Mouse (Mus musculus): ENCODE measurements at regions not wholly inside any gene's neighbourhood (a gene's known extent, or its start where the extent isn't known, plus 50 kb on each side); places are given as distances from the start of the nearest gene placed in this dataset.

DNA sequence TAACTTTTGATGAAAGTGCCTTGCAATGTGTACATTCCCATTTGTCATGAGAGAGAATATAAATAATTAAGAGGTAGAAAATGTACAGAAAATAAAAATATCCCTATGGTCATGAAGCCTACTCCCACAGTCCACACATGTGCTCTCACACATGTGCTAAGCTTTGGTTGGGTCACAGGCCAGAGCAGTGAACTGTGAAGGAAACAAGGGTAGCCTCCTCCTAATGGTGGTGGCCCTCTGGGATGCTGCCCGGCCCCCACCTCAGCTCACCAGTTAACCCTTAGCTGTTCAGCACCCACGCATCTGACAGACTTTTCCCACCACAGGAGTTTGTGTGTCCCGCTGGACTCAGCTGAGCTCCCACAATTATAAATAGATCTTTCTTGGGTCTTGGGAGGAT is 157.6 kb upstream of the Ttc29 start:
- Histone ChIP-seq H3K36me3 (ENCODE audit: control insufficient read depth, insufficient read depth, low read length) (no peaks in the 10 kb centered on the region), H3K4me2 (ENCODE audit: low read depth, low read length) (no peak overlapping the region), H3K4me1 (ENCODE audit: control insufficient read depth, insufficient read depth, low read length) (no peaks in the 10 kb centered on the region; the same call in 1 of the 2 replicates), H3K9me3 (ENCODE audit: control insufficient read depth, low read length) (no peaks in the 10 kb centered on the region), H3K9ac (ENCODE audit: low read depth, low read length) (no peak overlapping the region), H3K4me3 (ENCODE audit: low read depth, low read length) (no peak overlapping the region), H3K27ac (replicated peaks; ENCODE audit: low read depth, low read length) (no peak overlapping the region), H3K27me3 (replicated peaks; ENCODE audit: control insufficient read depth, insufficient read depth, low read length) (no peaks in the 10 kb centered on the region)
- ATAC-seq (ENCODE audit: low read depth) = no peak
- no peak for DNase-seq (ENCODE audit: low spot score)
- 52% methylated on average over 3 of the region's 3 CpGs for WGBS

GRCm38 (mm10) chr8:78057357-78057756 is 155.7 kb upstream of the Ttc29 start:
- Histone ChIP-seq H3K27ac (replicated peaks; ENCODE audit: low read depth, low read length) (no peak overlapping the region), H3K4me3 (ENCODE audit: low read depth, low read length) (no peak overlapping the region), H3K9ac (ENCODE audit: low read depth, low read length) (no peak overlapping the region), H3K9me3 (ENCODE audit: control insufficient read depth, low read length) (no peaks in the 10 kb centered on the region), H3K36me3 (ENCODE audit: control insufficient read depth, insufficient read depth, low read length) (no peaks in the 10 kb centered on the region), H3K4me1 (ENCODE audit: control insufficient read depth, insufficient read depth, low read length) (no peaks in the 10 kb centered on the region; the same call in 1 of the 2 replicates), H3K27me3 (replicated peaks; ENCODE audit: control insufficient read depth, insufficient read depth, low read length) (no peaks in the 10 kb centered on the region), H3K4me2 (ENCODE audit: low read depth, low read length) (no peak overlapping the region)
- no peak; the same call in 1 of the 2 replicates for ATAC-seq (ENCODE audit: low read depth)
- 40% methylated on average over 4 of the region's 4 CpGs for WGBS
- peak; percentile 70 for DNase-seq (ENCODE audit: low spot score)

DNA sequence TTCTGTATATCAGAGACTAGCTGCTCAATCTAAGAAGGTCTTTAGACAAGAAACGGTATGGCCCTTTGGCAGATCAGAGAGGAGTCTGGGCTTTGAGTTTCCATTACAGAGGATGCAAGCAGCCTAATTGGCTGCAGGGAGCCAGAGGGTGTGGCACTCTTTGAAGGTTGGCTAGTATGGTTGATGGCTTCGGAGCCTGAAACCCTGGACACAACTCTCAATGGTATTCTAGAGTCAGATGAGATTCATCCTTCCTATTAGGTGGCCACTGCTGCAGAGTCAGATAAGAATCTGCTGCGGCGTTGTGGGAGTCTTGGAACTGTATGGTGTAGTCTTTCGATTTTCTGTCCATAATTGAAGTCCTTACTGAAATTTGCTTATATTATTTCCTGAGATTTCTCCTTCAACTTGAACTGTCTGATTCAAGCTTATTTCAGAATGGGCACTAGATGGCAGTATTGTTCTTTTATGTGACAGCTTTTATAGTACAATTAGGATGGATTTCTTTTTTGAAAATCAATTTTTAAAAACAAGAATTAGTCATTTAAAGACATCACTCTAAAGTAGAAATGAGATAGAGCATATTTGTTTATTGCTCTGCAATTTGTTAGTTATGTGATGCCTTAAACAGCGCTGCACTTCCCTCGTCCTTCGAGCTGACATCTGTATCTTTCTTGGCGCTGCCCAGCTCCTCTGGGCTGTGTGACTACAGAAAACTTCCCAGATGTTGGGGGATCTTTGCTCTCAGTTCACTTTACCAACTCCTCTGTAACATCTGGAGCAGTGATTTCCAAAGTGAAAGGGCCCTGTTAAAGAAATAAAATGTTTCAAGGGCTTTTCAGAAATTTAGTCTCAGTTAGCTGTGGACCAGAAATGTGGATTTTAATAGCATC is 151.0 kb upstream of the Ttc29 start:
- Histone ChIP-seq H3K4me1 (ENCODE audit: control insufficient read depth, insufficient read depth, low read length) (peaks cover 10% of the 10 kb centered on the region; the same call in 1 of the 2 replicates), H3K9ac (ENCODE audit: low read depth, low read length) (no peak overlapping the region), H3K4me3 (ENCODE audit: low read depth, low read length) (no peak overlapping the region), H3K27ac (replicated peaks; ENCODE audit: low read depth, low read length) (peak overlapping the region; percentile 54; the same call in 1 of the 2 replicates), H3K27me3 (replicated peaks; ENCODE audit: control insufficient read depth, insufficient read depth, low read length) (peaks cover under 1% of the 10 kb centered on the region; the same call in 1 of the 2 replicates), H3K9me3 (ENCODE audit: control insufficient read depth, low read length) (no peaks in the 10 kb centered on the region), H3K36me3 (ENCODE audit: control insufficient read depth, insufficient read depth, low read length) (no peaks in the 10 kb centered on the region), H3K4me2 (ENCODE audit: low read depth, low read length) (peak overlapping the region; percentile 39)
- DNase-seq (ENCODE audit: low spot score) = peak; percentile 76
- WGBS = 29% methylated on average over 9 of the region's 9 CpGs
- ATAC-seq (ENCODE audit: low read depth) = peak; percentile 47

DNA sequence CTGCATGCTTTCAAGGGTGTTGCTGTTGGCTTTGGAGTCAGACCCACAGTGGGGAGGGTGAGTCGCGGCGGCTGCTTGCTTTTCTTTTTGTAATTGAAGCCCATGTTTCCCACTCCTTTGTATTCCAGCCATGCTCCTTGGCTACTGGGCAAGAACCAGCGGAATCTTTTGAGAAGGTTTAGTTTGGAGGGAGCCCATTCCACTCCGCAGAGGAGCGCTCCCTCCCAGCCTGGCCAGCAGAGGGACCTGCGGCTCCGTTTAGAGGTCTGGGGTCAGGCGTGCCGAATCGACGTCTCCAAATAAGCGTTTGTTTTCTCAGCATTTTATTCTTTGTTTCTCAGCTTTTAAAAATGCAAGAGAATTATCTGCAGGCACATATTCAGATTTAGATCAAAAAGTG is 149.6 kb upstream of the Ttc29 start:
- Histone ChIP-seq H3K9ac (ENCODE audit: low read depth, low read length) (peak overlapping the region; percentile 28; the same call in 1 of the 2 replicates), H3K4me3 (ENCODE audit: low read depth, low read length) (peak overlapping the region; percentile 24), H3K27ac (replicated peaks; ENCODE audit: low read depth, low read length) (no peak overlapping the region), H3K9me3 (ENCODE audit: control insufficient read depth, low read length) (no peaks in the 10 kb centered on the region), H3K4me1 (ENCODE audit: control insufficient read depth, insufficient read depth, low read length) (peaks cover 10% of the 10 kb centered on the region; the same call in 1 of the 2 replicates), H3K27me3 (replicated peaks; ENCODE audit: control insufficient read depth, insufficient read depth, low read length) (peaks cover 10% of the 10 kb centered on the region; the same call in 1 of the 2 replicates), H3K36me3 (ENCODE audit: control insufficient read depth, insufficient read depth, low read length) (no peaks in the 10 kb centered on the region), H3K4me2 (ENCODE audit: low read depth, low read length) (peak overlapping the region; percentile 54)
- ATAC-seq (ENCODE audit: low read depth) = peak; percentile 77
- DNase-seq (ENCODE audit: low spot score) = peak; percentile 78
- WGBS = 3% methylated on average over 13 of the region's 13 CpGs

DNA sequence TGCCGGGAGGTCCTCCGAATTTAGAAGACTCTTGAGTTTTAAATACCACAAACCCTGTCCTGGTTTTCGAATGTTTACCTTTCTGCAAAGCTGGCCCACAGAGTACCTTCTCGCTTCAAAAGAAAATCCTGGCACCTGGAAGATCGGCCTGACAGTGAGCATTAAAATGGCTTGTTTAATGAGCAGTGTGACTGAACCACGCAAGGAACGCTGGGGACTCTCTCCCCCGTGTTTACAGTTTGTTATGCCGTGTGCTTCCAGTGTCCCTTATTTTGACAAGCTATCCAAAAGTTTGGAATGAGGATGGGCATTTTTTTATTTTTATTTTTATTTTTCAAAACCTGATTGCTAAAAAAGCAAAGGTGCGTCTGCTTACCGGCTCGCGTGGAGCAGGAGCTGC is 148.9 kb upstream of the Ttc29 start:
- Histone ChIP-seq H3K4me2 (ENCODE audit: low read depth, low read length) (peak overlapping the region; percentile 54), H3K27ac (replicated peaks; ENCODE audit: low read depth, low read length) (no peak overlapping the region), H3K9me3 (ENCODE audit: control insufficient read depth, low read length) (no peaks in the 10 kb centered on the region), H3K9ac (ENCODE audit: low read depth, low read length) (peak overlapping the region; percentile 28), H3K4me1 (ENCODE audit: control insufficient read depth, insufficient read depth, low read length) (peaks cover 10% of the 10 kb centered on the region; the same call in 1 of the 2 replicates), H3K36me3 (ENCODE audit: control insufficient read depth, insufficient read depth, low read length) (no peaks in the 10 kb centered on the region), H3K27me3 (replicated peaks; ENCODE audit: control insufficient read depth, insufficient read depth, low read length) (peaks cover 10% of the 10 kb centered on the region; the same call in 1 of the 2 replicates), H3K4me3 (ENCODE audit: low read depth, low read length) (peak overlapping the region; percentile 24)
- DNase-seq (ENCODE audit: low spot score) (no peak), ATAC-seq (ENCODE audit: low read depth) (no peak)
- WGBS = 37% methylated on average over 13 of the region's 13 CpGs

DNA sequence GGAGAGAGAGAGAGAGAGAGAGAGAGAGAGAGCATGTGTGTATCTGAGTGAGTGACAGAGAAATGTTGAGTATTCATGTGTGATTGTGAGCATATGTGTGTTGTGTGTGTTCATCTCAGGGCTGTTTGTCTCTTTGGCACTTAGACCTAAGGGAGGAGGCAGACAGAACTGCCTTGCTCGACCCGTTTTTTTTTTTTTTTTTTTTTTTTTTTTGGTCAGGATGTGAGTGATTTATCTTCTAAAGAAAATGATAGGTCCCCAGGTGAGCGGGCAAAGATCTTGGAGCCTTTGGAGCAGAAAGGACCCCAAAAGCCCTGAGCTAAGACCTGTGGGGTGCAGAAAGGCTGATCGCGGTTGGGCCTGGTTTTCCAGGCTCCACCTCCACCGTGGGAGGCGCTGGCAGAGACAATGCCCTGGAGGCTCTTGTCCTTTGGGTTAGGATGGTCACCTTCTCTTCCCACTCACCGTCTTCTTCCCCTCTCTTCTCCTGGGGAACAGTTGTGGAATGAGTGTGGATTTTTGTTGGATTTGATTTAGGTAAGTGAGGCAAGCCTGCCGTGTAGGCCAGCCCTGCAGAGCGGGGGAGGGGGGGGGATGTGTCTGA is 147.1 kb upstream of the Ttc29 start:
- WGBS = 33% methylated on average over 9 of the region's 10 CpGs
- DNase-seq (ENCODE audit: low spot score) (no peak), ATAC-seq (ENCODE audit: low read depth) (no peak)
- no peak overlapping the region for H3K4me3 ChIP-seq (ENCODE audit: low read depth, low read length)
- no peaks in the 10 kb centered on the region for H3K9me3 ChIP-seq (ENCODE audit: control insufficient read depth, low read length)
- H3K36me3 ChIP-seq (ENCODE audit: control insufficient read depth, insufficient read depth, low read length) = no peaks in the 10 kb centered on the region
- peak overlapping the region; percentile 30; the same call in 1 of the 2 replicates for H3K9ac ChIP-seq (ENCODE audit: low read depth, low read length)
- no peak overlapping the region for H3K27ac ChIP-seq (replicated peaks; ENCODE audit: low read depth, low read length)
- H3K4me2 ChIP-seq (ENCODE audit: low read depth, low read length) = no peak overlapping the region
- peaks cover 10% of the 10 kb centered on the region; the same call in 1 of the 2 replicates for H3K27me3 ChIP-seq (replicated peaks; ENCODE audit: control insufficient read depth, insufficient read depth, low read length)
- H3K4me1 ChIP-seq (ENCODE audit: control insufficient read depth, insufficient read depth, low read length) = peaks cover 10% of the 10 kb centered on the region; the same call in 1 of the 2 replicates

DNA sequence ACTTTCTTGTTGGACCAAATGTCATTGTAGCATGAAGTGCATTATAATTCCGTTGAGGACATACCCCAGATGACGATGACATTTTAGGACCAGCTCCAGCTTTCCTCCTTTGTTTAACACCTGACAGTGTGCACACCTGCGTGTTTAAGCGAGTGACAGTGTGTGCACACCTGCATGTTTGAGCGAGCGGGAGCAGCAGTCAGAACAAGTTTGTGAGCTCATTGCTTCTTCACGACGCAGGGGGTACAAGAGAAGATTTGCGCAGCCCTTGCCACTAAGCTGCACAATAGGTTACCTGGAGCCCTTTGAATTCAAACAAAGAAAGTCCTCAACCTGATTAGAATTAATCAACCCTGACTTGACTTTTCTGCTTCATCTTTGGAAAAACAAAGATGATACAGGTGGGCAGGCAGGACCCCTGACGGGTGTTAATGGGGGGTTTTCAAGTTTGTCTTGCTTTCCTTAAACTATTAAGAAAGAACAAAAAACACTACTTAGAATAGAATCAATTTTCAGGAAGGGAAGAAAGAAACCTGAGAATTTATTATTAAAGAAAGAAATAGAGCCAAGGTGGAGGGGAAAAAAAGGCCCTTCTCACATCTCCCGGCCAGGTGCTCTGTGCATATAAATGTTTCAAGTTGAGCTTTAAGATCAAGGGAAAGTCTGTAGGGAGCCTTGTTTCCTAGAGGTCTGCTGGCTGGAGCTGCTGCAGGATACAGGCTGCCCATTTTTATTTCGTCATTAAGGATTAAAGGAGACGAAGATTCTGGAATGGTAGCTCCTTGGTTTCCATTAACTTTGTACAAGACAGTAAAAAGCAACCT is 144.8 kb upstream of the Ttc29 start:
- Histone ChIP-seq H3K9ac (ENCODE audit: low read depth, low read length) (no peak overlapping the region), H3K4me2 (ENCODE audit: low read depth, low read length) (no peak overlapping the region), H3K27me3 (replicated peaks; ENCODE audit: control insufficient read depth, insufficient read depth, low read length) (peaks cover 10% of the 10 kb centered on the region; the same call in 1 of the 2 replicates), H3K9me3 (ENCODE audit: control insufficient read depth, low read length) (no peaks in the 10 kb centered on the region), H3K36me3 (ENCODE audit: control insufficient read depth, insufficient read depth, low read length) (no peaks in the 10 kb centered on the region), H3K4me1 (ENCODE audit: control insufficient read depth, insufficient read depth, low read length) (0 out of 2 replicates have a peak, but pooled peaks cover 6% of the 10 kb centered on the region), H3K27ac (replicated peaks; ENCODE audit: low read depth, low read length) (no peak overlapping the region), H3K4me3 (ENCODE audit: low read depth, low read length) (no peak overlapping the region)
- DNase-seq (ENCODE audit: low spot score) (peak; percentile 56), ATAC-seq (ENCODE audit: low read depth) (peak; percentile 69; the same call in 1 of the 2 replicates)
- 20% methylated on average over 13 of the region's 13 CpGs for WGBS

DNA sequence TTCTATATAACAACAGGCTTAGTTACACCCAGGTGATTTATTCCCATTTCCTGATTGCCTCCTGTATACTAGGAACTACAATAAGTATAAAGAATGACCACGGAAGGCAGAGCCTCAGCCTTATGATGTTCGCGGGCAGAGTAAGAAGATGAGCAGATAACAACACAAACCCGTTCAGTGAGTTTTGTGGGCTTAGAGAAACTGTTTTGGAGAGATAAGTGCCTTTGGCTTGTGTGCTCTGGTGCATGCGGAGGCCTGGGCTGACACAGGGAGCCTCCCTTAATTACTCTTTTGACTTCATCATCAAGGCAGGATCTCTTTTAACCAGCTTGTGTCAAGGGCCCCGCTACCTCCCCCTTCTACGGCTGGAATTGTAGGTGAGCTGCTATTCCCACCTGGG is 139.3 kb upstream of the Ttc29 start:
- no peak overlapping the region for H3K27ac ChIP-seq (replicated peaks; ENCODE audit: low read depth, low read length)
- H3K9ac ChIP-seq (ENCODE audit: low read depth, low read length) = no peak overlapping the region
- H3K27me3 ChIP-seq (replicated peaks; ENCODE audit: control insufficient read depth, insufficient read depth, low read length) = no peaks in the 10 kb centered on the region
- DNase-seq (ENCODE audit: low spot score) (no peak), ATAC-seq (ENCODE audit: low read depth) (no peak)
- no peak overlapping the region for H3K4me2 ChIP-seq (ENCODE audit: low read depth, low read length)
- WGBS = 80% methylated on average over 7 of the region's 7 CpGs
- H3K4me3 ChIP-seq (ENCODE audit: low read depth, low read length) = no peak overlapping the region
- H3K36me3 ChIP-seq (ENCODE audit: control insufficient read depth, insufficient read depth, low read length) = no peaks in the 10 kb centered on the region
- no peaks in the 10 kb centered on the region for H3K9me3 ChIP-seq (ENCODE audit: control insufficient read depth, low read length)
- 0 out of 2 replicates have a peak, but pooled peaks cover 3% of the 10 kb centered on the region for H3K4me1 ChIP-seq (ENCODE audit: control insufficient read depth, insufficient read depth, low read length)

All from embryonic facial prominence, embryonic 14.5 days (tissue).